Mouse (Mus musculus) monocyte, adult 5-6 weeks (primary cell): Measurements from ENCODE around the gene Ston2. TPM values are rescaled to one million over a fixed set of nuclear protein-coding genes. Genes with fewer than 3 reads are reported as not detected.
A peak's percentile ranks its signal among the peaks of the same experiment; 100 is the strongest.

ENCODE experiments used
- ATAC-seq: fragments of 153-309, 156-312 bp; replicated peaks from 2 replicates; pipeline ENCODE4 v1.8.0; 2017; ENCODE audit warnings: mild to moderate bottlenecking; ENCODE audit not compliant: low TSS enrichment, insufficient number of reproducible peaks, severe bottlenecking, poor library complexity, low FRiP score
- total RNA-seq: library from RNA; stranded (forward); fragments of 200-1000, 200-491, 200-594 nt; gene quantifications from 3 replicates; pipeline ENCODE4 v1.2.3, GENCODE M21; 2017

Gene Ston2
- total RNA-seq, 1 experiment from 2014 or later: 13.4 TPM

GRCm38 (mm10) chr12:91642426-91643093 lies 145.6 kb downstream of the Ston2 start:
- ATAC-seq: no peak

GRCm38 (mm10) chr12:91641631-91642141 lies 146.5 kb downstream of the Ston2 start:
- ATAC-seq: 0 out of 2 replicates have a peak, but pooled peaks have one; percentile 24

GRCm38 (mm10) chr12:91641133-91641532 lies 147.1 kb downstream of the Ston2 start:
- ATAC-seq: no peak

GRCm38 (mm10) chr12:91640712-91641111 lies 147.5 kb downstream of the Ston2 start:
- ATAC-seq: no peak

GRCm38 (mm10) chr12:91638351-91638750 lies 149.8 kb downstream of the Ston2 start:
- ATAC-seq: no peak

GRCm38 (mm10) chr12:91637136-91637909 lies 150.9 kb downstream of the Ston2 start:
- ATAC-seq: no peak

- no peak for ATAC-seq
Measured at GRCm38 (mm10) chr12:91626482-91626881, 161.7 kb downstream of the Ston2 start.

- peak; percentile 62; the same call in 1 of the 2 replicates for ATAC-seq
Measured at GRCm38 (mm10) chr12:91625013-91625412, 163.2 kb downstream of the Ston2 start.

GRCm38 (mm10) chr12:91609425-91609824 lies 178.8 kb downstream of the Ston2 start:
- no peak for ATAC-seq

- no peak for ATAC-seq
Measured at GRCm38 (mm10) chr12:91607678-91608077, 180.5 kb downstream of the Ston2 start.

GRCm38 (mm10) chr12:91606651-91607050 lies 181.5 kb downstream of the Ston2 start:
- ATAC-seq: no peak

- ATAC-seq: no peak
Measured at GRCm38 (mm10) chr12:91604600-91604999, 183.6 kb downstream of the Ston2 start.

- ATAC-seq: peak; percentile 64
Measured at GRCm38 (mm10) chr12:91592128-91592527, 196.1 kb downstream of the Ston2 start.

- no peak for ATAC-seq
Measured at GRCm38 (mm10) chr12:91591191-91591590, 197.0 kb downstream of the Ston2 start.

- no peak; the same call in 1 of the 2 replicates for ATAC-seq
Measured at GRCm38 (mm10) chr12:91590716-91591115, 197.5 kb downstream of the Ston2 start.

- peak; percentile 34 for ATAC-seq
Measured at GRCm38 (mm10) chr12:91589847-91590690, 198.1 kb downstream of the Ston2 start, which contains the start of gene Gtf2a1. Gene Gtf2a1, minus strand, starts transcription at chr12:91590487.

GRCm38 (mm10) chr12:91589542-91589846 lies 198.7 kb downstream of the Ston2 start:
- no peak for ATAC-seq

GRCm38 (mm10) chr12:91588670-91589541 lies 199.3 kb downstream of the Ston2 start:
- no peak for ATAC-seq
